Mouse (Mus musculus) heart, embryonic 15.5 days (tissue): ENCODE data around the gene Mybpc2. TPM values are rescaled to one million over a fixed set of nuclear protein-coding genes. Genes with fewer than 3 reads are reported as not detected.

ENCODE experiments used
- ATAC-seq: fragments of 200-750 bp; cut with Nextera tagmentation; replicated peaks from 2 replicates; pipeline ENCODE4 v1.8.0; 2017; ENCODE audit warnings: low read depth, moderate TSS enrichment; ENCODE audit not compliant: insufficient number of reproducible peaks, insufficient read depth, low FRiP score
- H3K27ac ChIP-seq: fragments of 300-500 bp; sonication (generic); 2 replicates; pipeline ENCODE4 v1.5.1; 2015; ENCODE audit warnings: mild to moderate bottlenecking, inconsistent platforms
- H3K27me3 ChIP-seq: fragments of 300-500 bp; sonication (generic); 2 replicates; pipeline ENCODE4 v1.6.1; 2015; ENCODE audit warnings: inconsistent platforms
- H3K36me3 ChIP-seq: fragments of 300-500 bp; sonication (generic); 2 replicates; pipeline ENCODE4 v1.6.1; 2015; ENCODE audit warnings: mild to moderate bottlenecking, inconsistent platforms
- H3K4me1 ChIP-seq: fragments of 300-500 bp; sonication (generic); replicated peaks from 2 replicates; pipeline ENCODE4 v1.6.1; 2015; ENCODE audit warnings: inconsistent platforms
- H3K4me2 ChIP-seq: fragments of 300-500 bp; sonication (generic); 2 replicates; pipeline ENCODE4 v1.6.1; 2015; ENCODE audit warnings: inconsistent platforms, mild to moderate bottlenecking, moderate library complexity
- H3K4me3 ChIP-seq: fragments of 300-500 bp; sonication (generic); 2 replicates; pipeline ENCODE4 v1.5.1; 2015; ENCODE audit warnings: mild to moderate bottlenecking, inconsistent platforms
- H3K9ac ChIP-seq: fragments of 300-500 bp; sonication (generic); 2 replicates; pipeline ENCODE4 v1.6.1; 2015; ENCODE audit warnings: mild to moderate bottlenecking, inconsistent platforms
- H3K9me3 ChIP-seq: fragments of 300-500 bp; sonication (generic); replicated peaks from 2 replicates; pipeline ENCODE4 v1.6.1; 2016; ENCODE audit warnings: inconsistent platforms
- WGBS: fragments of 180-500 bp; shearing (Covaris S2); methylation state at CpG from one replicate; pipeline ENCODE4 v1.1.7; 2015; ENCODE audit warnings: mixed read lengths; 5-methylcytosine and 5-hydroxymethylcytosine counted together
- polyA plus RNA-seq: library from polyadenylated mRNA; unstranded; fragments of >200 nt; fragmentation: Nextera tagmentation; extraction: Ambion mirVana; gene quantifications from 2 replicates; pipeline ENCODE4 v1.2.1, GENCODE M21; 2015

The Mybpc2 gene
- polyA plus RNA-seq, 1 experiment from 2014 or later = 3.9 TPM

GRCm38 (mm10) chr7:44466888-44467311 lies 57.6 kb downstream of the Mybpc2 start:
- 78% methylated on average over 16 of the region's 16 CpGs for WGBS
- 0 out of 2 replicates have a peak overlapping the region, but pooled peaks have one; percentile 25 for H3K27ac ChIP-seq
- H3K4me2 ChIP-seq = no peak overlapping the region
- H3K4me1 ChIP-seq = peaks cover 61% of the 10 kb centered on the region
- no peak overlapping the region for H3K9ac ChIP-seq
- 0 out of 2 replicates have a peak, but pooled peaks cover 5% of the 10 kb centered on the region for H3K36me3 ChIP-seq
- no peaks in the 10 kb centered on the region for H3K9me3 ChIP-seq
- H3K4me3 ChIP-seq = no peak overlapping the region; the same call in 1 of the 2 replicates
- ATAC-seq = no peak
- H3K27me3 ChIP-seq = peaks cover 19% of the 10 kb centered on the region

GRCm38 (mm10) chr7:44466006-44466887 lies 58.2 kb downstream of the Mybpc2 start:
- 78% methylated on average over 10 of the region's 10 CpGs for WGBS
- no peak overlapping the region for H3K27ac ChIP-seq
- no peak overlapping the region for H3K4me2 ChIP-seq
- H3K36me3 ChIP-seq = peaks cover 8% of the 10 kb centered on the region; the same call in 1 of the 2 replicates
- ATAC-seq = no peak
- no peak overlapping the region for H3K9ac ChIP-seq
- peaks cover 26% of the 10 kb centered on the region for H3K27me3 ChIP-seq
- H3K4me1 ChIP-seq = peaks cover 54% of the 10 kb centered on the region
- no peaks in the 10 kb centered on the region for H3K9me3 ChIP-seq
- no peak overlapping the region for H3K4me3 ChIP-seq

GRCm38 (mm10) chr7:44465111-44465510 lies 59.3 kb downstream of the Mybpc2 start, which contains the start of gene Aspdh:
Aspdh (plus strand) TSS chr7:44465391.
- H3K4me1 ChIP-seq = peaks cover 43% of the 10 kb centered on the region
- no peak within 1 kb of the TSS for H3K4me2 ChIP-seq
- H3K4me3 ChIP-seq = no peak within 1 kb of the TSS
- no peak within 1 kb of the TSS for H3K27ac ChIP-seq
- peaks cover 37% of the 10 kb centered on the region for H3K27me3 ChIP-seq
- no peaks in the 10 kb centered on the region for H3K9me3 ChIP-seq
- no peak for ATAC-seq
- no peak within 1 kb of the TSS for H3K9ac ChIP-seq
- H3K36me3 ChIP-seq = peaks cover 9% of the 10 kb centered on the region; the same call in 1 of the 2 replicates
- 69% methylated on average over 2 of the region's 2 CpGs for WGBS

- ATAC-seq = no peak
- Histone ChIP-seq H3K36me3 (peaks cover 9% of the 10 kb centered on the region; the same call in 1 of the 2 replicates), H3K27me3 (peaks cover 42% of the 10 kb centered on the region), H3K9ac (no peak overlapping the region), H3K4me2 (no peak overlapping the region), H3K9me3 (no peaks in the 10 kb centered on the region), H3K27ac (no peak overlapping the region), H3K4me1 (peaks cover 37% of the 10 kb centered on the region), H3K4me3 (no peak overlapping the region)
- WGBS = 37% methylated on average over 4 of the region's 4 CpGs
Observed at GRCm38 (mm10) chr7:44464511-44464910, 59.9 kb downstream of the Mybpc2 start.

- H3K9me3 ChIP-seq = no peaks in the 10 kb centered on the region; the same call in 1 of the 2 replicates
- no peak overlapping the region for H3K4me2 ChIP-seq
- no peak overlapping the region for H3K27ac ChIP-seq
- H3K36me3 ChIP-seq = peaks cover 9% of the 10 kb centered on the region; the same call in 1 of the 2 replicates
- no peak overlapping the region for H3K4me3 ChIP-seq
- H3K27me3 ChIP-seq = peaks cover 47% of the 10 kb centered on the region
- peaks cover 29% of the 10 kb centered on the region for H3K4me1 ChIP-seq
- WGBS = 82% methylated on average over 10 of the region's 10 CpGs
- no peak overlapping the region for H3K9ac ChIP-seq
- ATAC-seq = no peak
Observed at GRCm38 (mm10) chr7:44463556-44464225, 60.8 kb downstream of the Mybpc2 start.

DNA sequence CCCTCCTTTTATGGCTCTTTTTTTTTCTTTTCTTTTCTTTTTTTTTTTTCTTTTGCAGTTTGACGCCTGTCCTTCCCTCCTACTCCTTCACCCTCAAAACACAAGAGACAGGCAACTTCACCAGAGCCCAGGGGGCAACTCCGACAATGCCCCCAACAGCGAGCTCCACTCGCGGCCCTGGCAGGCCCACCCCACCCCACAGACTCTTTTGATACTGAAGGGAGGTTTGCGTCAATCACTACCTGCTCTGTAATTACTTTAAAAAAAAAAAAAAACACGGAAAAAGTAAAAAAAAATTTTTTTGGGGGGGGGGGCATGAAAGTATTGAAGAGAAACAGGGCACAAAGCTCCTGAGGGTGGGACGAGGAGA lies 61.4 kb downstream of the Mybpc2 start:
- no peaks in the 10 kb centered on the region; the same call in 1 of the 2 replicates for H3K9me3 ChIP-seq
- peaks cover 9% of the 10 kb centered on the region; the same call in 1 of the 2 replicates for H3K36me3 ChIP-seq
- no peak overlapping the region for H3K9ac ChIP-seq
- peaks cover 24% of the 10 kb centered on the region for H3K4me1 ChIP-seq
- no peak for ATAC-seq
- peak overlapping the region; percentile 32; the same call in 1 of the 2 replicates for H3K4me3 ChIP-seq
- no peak overlapping the region for H3K27ac ChIP-seq
- peaks cover 47% of the 10 kb centered on the region for H3K27me3 ChIP-seq
- 31% methylated on average over 8 of the region's 8 CpGs for WGBS
- peak overlapping the region; percentile 55; the same call in 1 of the 2 replicates for H3K4me2 ChIP-seq

DNA sequence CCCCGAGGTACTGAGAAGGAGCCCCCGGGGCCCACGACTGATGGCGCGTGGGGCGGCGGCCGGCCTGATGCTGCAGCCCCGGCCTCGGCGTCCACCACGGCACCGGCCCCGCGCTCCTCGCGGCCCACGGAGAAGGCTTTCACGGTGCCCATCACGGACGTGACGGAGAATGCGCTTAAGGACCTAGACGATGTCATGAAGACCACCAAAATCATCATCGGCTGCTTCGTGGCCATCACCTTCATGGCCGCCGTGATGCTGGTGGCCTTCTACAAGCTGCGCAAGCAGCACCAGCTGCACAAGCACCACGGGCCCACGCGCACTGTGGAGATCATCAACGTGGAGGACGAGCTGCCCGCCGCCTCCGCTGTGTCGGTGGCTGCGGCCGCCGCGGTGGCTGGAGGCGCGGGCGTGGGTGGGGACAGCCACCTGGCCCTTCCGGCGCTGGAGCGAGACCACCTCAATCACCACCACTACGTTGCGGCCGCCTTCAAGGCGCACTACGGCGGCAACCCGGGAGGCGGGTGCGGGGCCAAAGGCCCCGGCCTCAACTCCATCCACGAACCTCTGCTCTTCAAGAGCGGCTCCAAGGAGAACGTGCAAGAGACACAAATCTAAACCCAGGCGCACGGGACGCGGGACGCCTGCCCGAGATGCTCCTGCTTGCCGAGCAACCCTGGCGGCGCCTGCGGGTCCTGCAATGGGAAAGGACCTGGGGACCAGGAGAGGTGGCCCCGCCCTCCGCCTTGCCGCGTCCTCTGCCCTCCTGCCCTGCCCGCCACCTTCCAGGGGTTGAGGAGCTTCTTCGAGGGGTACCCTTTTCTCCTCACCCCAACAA lies 62.0 kb downstream of the Mybpc2 start:
- peak overlapping the region; percentile 55 for H3K4me2 ChIP-seq
- peak overlapping the region; percentile 32 for H3K4me3 ChIP-seq
- 24% methylated on average over 77 of the region's 77 CpGs for WGBS
- ATAC-seq = no peak
- H3K27ac ChIP-seq = no peak overlapping the region
- peaks cover 47% of the 10 kb centered on the region for H3K27me3 ChIP-seq
- peaks cover 22% of the 10 kb centered on the region for H3K4me1 ChIP-seq
- H3K9me3 ChIP-seq = no peaks in the 10 kb centered on the region; the same call in 1 of the 2 replicates
- H3K36me3 ChIP-seq = peaks cover 9% of the 10 kb centered on the region; the same call in 1 of the 2 replicates
- H3K9ac ChIP-seq = 0 out of 2 replicates have a peak overlapping the region, but pooled peaks have one; percentile 43

- Histone ChIP-seq H3K9me3 (no peaks in the 10 kb centered on the region; the same call in 1 of the 2 replicates), H3K27me3 (peaks cover 47% of the 10 kb centered on the region), H3K4me2 (no peak overlapping the region), H3K4me3 (no peak overlapping the region), H3K27ac (no peak overlapping the region), H3K9ac (no peak overlapping the region), H3K36me3 (peaks cover 9% of the 10 kb centered on the region; the same call in 1 of the 2 replicates), H3K4me1 (peaks cover 15% of the 10 kb centered on the region)
- WGBS = 62% methylated on average over 57 of the region's 57 CpGs
- ATAC-seq = no peak
Observed at GRCm38 (mm10) chr7:44461503-44462217, 62.8 kb downstream of the Mybpc2 start.

- H3K9ac ChIP-seq = no peak overlapping the region
- H3K4me3 ChIP-seq = no peak overlapping the region
- ATAC-seq = no peak
- H3K9me3 ChIP-seq = no peaks in the 10 kb centered on the region; the same call in 1 of the 2 replicates
- peaks cover 15% of the 10 kb centered on the region for H3K4me1 ChIP-seq
- H3K4me2 ChIP-seq = no peak overlapping the region
- WGBS = 80% methylated on average over 31 of the region's 31 CpGs
- peaks cover 9% of the 10 kb centered on the region; the same call in 1 of the 2 replicates for H3K36me3 ChIP-seq
- no peak overlapping the region for H3K27ac ChIP-seq
- peaks cover 47% of the 10 kb centered on the region for H3K27me3 ChIP-seq
Observed at GRCm38 (mm10) chr7:44460767-44461502, 63.5 kb downstream of the Mybpc2 start.
